Mouse (Mus musculus): Measurements from ENCODE around the gene Gm17720.

Gene Gm17720

GRCm38 (mm10) chr8:110102653-110103052 lies at the start of gene Gm17720:
Gene Gm17720, minus strand, starts transcription at chr8:110102753.
- DNase-seq (ENCODE audit: extremely low read depth, low read depth), result no peak

DNA sequence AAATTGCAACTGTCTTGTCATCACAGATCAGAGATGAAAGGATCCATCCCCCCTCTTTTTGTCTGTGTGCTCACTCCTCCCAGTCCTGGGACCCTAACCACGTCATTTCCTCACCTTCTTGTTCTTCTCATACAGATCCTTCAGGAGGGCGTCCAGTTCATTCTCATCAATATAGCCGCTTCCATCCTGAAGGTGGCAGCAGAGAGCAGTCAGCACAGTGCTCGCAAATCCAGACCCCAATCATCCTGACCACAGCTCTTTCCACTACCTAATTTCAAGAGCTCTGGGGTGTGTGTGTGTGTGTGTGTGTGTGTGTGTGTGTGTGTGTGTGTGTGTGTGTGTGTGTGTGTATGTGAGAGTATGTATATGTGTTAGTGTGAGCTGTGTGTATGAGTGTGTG lies 43.0 kb upstream of the Gm17720 start:
- DNase-seq (ENCODE audit: extremely low read depth, low read depth), result peak; percentile 13

- no peak for DNase-seq (ENCODE audit: extremely low read depth, low read depth)
Observed at GRCm38 (mm10) chr8:110140770-110141169, 38.2 kb upstream of the Gm17720 start.

- no peak for DNase-seq (ENCODE audit: extremely low read depth, low read depth)
Observed at GRCm38 (mm10) chr8:110140156-110140555, 37.6 kb upstream of the Gm17720 start.

DNA sequence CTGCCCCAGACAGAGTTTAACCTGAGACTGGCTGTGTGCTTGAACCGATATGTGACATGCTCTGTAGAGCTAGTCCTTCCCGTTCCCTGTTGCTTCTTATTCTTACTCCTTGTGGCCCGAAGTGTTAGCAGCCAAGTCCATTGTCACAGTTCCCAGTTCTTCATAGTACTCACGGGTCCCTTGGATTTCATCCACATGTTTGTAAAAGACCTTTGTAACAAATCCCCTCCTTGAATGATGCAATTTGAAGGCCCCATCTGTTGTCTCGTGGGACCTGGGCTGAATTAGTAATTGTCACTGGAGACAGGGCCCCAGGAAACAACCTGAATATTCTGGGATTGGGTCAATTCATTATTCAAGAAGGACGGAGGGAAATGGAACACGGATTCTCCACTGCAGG lies 33.0 kb upstream of the Gm17720 start:
- no peak for DNase-seq (ENCODE audit: extremely low read depth, low read depth)

- DNase-seq (ENCODE audit: extremely low read depth, low read depth), result no peak
Observed at GRCm38 (mm10) chr8:110134236-110134635, 31.7 kb upstream of the Gm17720 start.

- no peak for DNase-seq (ENCODE audit: extremely low read depth, low read depth)
Observed at GRCm38 (mm10) chr8:110130537-110130936, 28.0 kb upstream of the Gm17720 start.

DNA sequence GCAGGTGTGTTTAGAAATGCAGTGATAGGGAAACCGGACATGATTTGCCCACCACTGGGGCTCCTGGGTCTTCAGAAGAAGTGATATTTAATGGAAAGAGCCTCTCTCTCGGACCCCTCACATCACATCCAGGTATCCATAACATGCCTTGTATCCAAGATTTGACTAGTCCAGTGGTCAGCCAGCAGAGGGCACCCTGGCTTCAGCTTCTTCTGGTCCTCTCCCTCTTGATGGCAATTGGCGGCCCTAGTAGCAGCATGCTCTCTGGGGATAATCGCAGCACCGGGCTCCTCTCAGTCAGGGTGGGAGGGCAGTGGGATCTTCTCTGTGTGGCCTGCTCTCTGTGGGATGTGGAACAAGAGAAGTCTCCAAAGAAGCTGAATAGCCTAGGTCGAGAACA lies 17.2 kb upstream of the Gm17720 start:
- DNase-seq (ENCODE audit: extremely low read depth, low read depth), result no peak

DNA sequence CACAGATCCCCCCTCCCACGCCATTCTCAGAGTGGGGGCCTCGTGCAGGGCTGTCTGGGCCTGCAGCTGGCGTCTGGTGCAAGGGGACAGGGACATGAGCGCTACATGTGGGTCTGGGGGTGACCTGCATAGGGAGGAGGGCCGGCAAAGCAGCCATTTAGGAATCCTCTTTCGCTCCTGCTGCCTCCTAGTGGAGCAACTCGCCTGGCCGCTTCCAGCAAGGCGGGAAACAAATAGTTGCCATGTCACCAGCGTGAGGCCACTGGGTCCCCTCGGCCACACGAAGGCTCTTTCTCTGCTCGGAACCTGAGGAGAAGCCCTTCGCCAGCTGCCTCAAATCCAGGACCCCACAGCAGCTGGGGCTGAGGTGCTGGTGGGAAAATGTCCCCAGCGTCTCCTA lies 877 bp downstream of the Gm17720 start:
- no peak for DNase-seq (ENCODE audit: extremely low read depth, low read depth)

- DNase-seq (ENCODE audit: extremely low read depth, low read depth), result no peak
Observed at GRCm38 (mm10) chr8:110100907-110101306, 1.6 kb downstream of the Gm17720 start, which contains the start of gene Gm21964. Gene Gm21964, plus strand, starts transcription at chr8:110101207.

- DNase-seq (ENCODE audit: extremely low read depth, low read depth), result no peak
Observed at GRCm38 (mm10) chr8:110091869-110092268, 10.7 kb downstream of the Gm17720 start.

DNA sequence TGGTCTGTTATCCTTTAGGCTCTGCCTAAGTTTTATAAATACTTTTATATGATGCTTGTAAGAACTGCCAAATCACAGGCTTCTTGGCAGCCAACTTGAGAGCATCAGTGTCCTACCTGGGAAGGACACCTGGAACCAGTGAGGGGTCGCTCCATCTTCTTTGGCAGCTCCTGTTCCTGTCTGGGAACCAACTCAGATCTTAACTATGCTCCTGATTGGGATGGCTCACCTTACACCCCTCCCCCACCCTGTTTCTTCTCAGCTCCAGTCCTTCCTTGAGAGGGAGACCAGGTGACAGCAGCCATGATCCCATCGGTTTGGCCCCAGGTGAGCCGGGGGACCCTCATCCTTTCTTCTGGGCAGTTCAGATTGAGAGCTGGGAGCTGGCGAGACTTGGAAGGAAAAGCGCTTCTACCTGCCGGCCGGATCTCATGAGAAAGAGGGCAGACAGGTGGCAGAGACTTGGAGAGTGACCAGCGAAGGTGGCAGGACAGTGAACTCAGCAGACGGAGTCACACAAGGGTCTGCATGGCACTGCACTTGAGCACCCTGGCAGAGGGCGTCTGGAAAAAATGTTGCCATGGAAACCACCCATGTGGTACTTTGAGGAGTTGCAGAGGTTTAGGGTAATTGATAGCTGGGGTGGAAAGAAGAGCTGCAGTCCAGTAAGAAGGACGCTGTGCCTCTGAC lies 20.0 kb downstream of the Gm17720 start:
- no peak for DNase-seq (ENCODE audit: extremely low read depth, low read depth)

GRCm38 (mm10) chr8:110079282-110080221 lies 23.0 kb downstream of the Gm17720 start, which contains the start of gene Zfp612:
Gene Zfp612, plus strand, starts transcription at chr8:110079746.
- DNase-seq (ENCODE audit: extremely low read depth, low read depth), result no peak

- DNase-seq (ENCODE audit: extremely low read depth, low read depth), result no peak
Observed at GRCm38 (mm10) chr8:110074496-110074895, 28.1 kb downstream of the Gm17720 start.

DNA sequence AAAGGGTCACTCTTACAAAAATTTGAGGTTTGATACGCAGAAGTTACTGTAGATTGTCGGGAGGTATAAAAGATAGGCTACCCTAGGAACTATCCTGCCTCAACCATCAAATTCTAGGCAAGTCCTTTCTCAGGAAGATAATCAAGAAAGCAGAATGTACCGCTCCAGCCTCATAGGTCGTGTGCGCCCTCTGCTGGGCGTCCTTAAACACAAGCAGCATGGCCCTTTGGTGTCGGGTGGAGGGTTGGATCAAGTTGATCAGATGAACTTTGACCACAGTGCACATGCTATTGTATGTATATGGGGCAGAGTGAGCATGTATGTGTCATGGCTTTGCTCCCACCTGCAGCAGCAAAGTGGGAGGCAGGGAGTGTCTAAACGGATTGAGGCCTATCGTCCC lies 31.0 kb downstream of the Gm17720 start:
- DNase-seq (ENCODE audit: extremely low read depth, low read depth), result no peak

- no peak for DNase-seq (ENCODE audit: extremely low read depth, low read depth)
Observed at GRCm38 (mm10) chr8:110069706-110070105, 32.8 kb downstream of the Gm17720 start.

DNA sequence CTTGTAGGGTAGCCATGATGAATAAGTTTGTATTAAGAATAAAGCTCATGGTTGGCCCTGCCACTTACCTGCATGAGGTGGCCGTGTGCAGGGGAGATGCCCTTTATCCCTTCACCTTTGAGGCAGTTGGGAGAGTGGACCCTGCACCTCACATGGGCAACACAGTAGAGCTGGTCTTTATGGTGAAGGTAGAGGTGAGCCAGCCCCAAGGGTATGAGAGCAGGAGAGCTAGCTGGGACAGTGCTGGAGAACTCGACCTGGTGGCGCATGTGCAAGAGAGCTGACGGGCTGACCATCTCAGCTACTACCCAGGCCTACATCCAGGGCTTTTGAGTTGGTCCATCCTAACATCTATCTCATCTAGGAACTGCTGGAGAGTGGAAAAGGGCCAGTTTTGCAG lies 36.9 kb downstream of the Gm17720 start:
- no peak for DNase-seq (ENCODE audit: extremely low read depth, low read depth)

GRCm38 (mm10) chr8:110064606-110065365 lies 37.8 kb downstream of the Gm17720 start:
- no peak for DNase-seq (ENCODE audit: extremely low read depth, low read depth)

DNA sequence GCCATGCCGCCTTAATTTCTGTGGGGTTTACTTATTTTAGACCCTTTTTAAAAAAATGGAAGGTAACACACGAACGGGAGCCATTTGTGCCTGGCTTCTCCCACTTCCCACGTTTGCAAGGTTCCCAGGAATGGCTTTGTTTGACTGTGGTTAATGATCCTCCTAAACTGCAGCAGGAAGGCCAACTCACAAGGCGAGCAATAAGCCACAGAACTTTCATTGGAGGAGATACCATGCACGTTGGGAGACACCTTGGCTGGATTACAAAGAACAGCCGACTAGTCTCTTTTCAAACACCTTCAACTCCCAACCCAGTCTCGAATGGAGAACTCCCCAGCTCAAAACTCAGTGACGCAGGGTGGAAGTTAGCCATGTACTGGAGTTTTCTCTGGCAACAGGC lies 38.4 kb downstream of the Gm17720 start:
- no peak for DNase-seq (ENCODE audit: extremely low read depth, low read depth)

- DNase-seq (ENCODE audit: extremely low read depth, low read depth), result no peak
Observed at GRCm38 (mm10) chr8:110058207-110058606, 44.3 kb downstream of the Gm17720 start.

DNA sequence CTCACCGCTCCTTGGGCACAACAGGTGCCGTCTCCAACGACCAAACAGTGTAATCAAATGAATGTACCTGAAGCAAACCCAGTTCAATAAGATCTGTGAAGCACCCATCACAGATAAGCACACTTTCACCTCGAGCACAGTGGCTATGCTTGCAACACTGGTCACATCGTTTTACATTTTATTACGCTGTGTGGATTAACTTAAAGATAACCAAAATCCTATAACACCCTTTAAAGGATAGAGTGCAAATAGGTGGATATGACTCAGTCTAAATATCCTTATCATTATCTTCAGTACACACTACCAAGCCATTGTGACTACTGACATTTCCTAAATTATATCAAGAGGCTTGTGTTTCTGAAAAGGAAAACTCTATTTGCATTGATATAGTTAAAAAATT lies 51.3 kb downstream of the Gm17720 start:
- no peak for DNase-seq (ENCODE audit: extremely low read depth, low read depth)

GRCm38 (mm10) chr8:110040509-110040908 lies 62.0 kb downstream of the Gm17720 start:
- no peak for DNase-seq (ENCODE audit: extremely low read depth, low read depth)
